Mouse (Mus musculus) thymus, adult 2 months (tissue): ENCODE data around the gene H60b. TPM values are rescaled to one million over a fixed set of nuclear protein-coding genes. Genes with fewer than 3 reads are reported as not detected.
"Not testable (repeated sequence)": the region's sequence is repeated elsewhere in the genome, so short reads cannot be mapped to it uniquely, and the experiment has no call there.

Source experiments
- DNase-seq: peaks from one replicate; pipeline ENCODE4 v3.0.0; 2021
- H3K27ac ChIP-seq: fragments of 200-500 bp; 2 replicates; pipeline ENCODE4 v1.5.1; 2012; ENCODE audit warnings: low read length, control low read depth; ENCODE audit not compliant: control insufficient read depth, insufficient read depth
- H3K27me3 ChIP-seq: fragments of 200-500 bp; 2 replicates; pipeline ENCODE4 v1.6.1; 2012; ENCODE audit warnings: mild to moderate bottlenecking, low read length, moderate library complexity, mixed read lengths; ENCODE audit not compliant: control insufficient read depth, insufficient read depth
- H3K36me3 ChIP-seq: fragments of 200-500 bp; 2 replicates; pipeline ENCODE4 v1.6.1; 2012; ENCODE audit warnings: mild to moderate bottlenecking, low read length, moderate library complexity; ENCODE audit not compliant: control insufficient read depth, insufficient read depth
- H3K4me1 ChIP-seq: fragments of 200-500 bp; replicated peaks from 2 replicates; pipeline ENCODE4 v1.6.1; 2012; ENCODE audit warnings: low read length; ENCODE audit not compliant: control insufficient read depth, insufficient read depth
- H3K4me3 ChIP-seq: fragments of 200-500 bp; 2 replicates; pipeline ENCODE4 v1.5.1; 2012; ENCODE audit warnings: mild to moderate bottlenecking, low read length, control low read depth, moderate library complexity; ENCODE audit not compliant: control insufficient read depth, insufficient read depth
- CTCF ChIP-seq: fragments of 200-500 bp; IDR thresholded peaks from 2 replicates; pipeline ENCODE4 v1.5.1; 2012; ENCODE audit warnings: mild to moderate bottlenecking, control low read depth, low read length, moderate library complexity, borderline replicate concordance; ENCODE audit not compliant: control insufficient read depth, poor library complexity, insufficient read depth; ENCODE audit errors: extremely low read depth
- POLR2A ChIP-seq: fragments of 200-500 bp; IDR thresholded peaks from 2 replicates; pipeline ENCODE4 v1.6.1; 2012; ENCODE audit warnings: mild to moderate bottlenecking, low read length, control low read depth, moderate library complexity; ENCODE audit not compliant: control insufficient read depth, poor library complexity, insufficient read depth; ENCODE audit errors: extremely low read depth
- WGBS: fragments of 180-500 bp; shearing (Covaris S2); methylation state at CpG from one replicate; pipeline ENCODE4 v1.1.7; 2018; 5-methylcytosine and 5-hydroxymethylcytosine counted together
- polyA plus RNA-seq: library from polyadenylated mRNA; depleted of rRNA; stranded (reverse); fragments of >200 nt; gene quantifications from 2 replicates; pipeline ENCODE4 v1.2.3, GENCODE M21; 2012

The H60b gene
- polyA plus RNA-seq, 1 experiment = not detected

- not testable (repeated sequence) for H3K4me3 ChIP-seq, H3K4me1 ChIP-seq, DNase-seq, H3K27me3 ChIP-seq, H3K27ac ChIP-seq, H3K36me3 ChIP-seq
- WGBS = no CpG with 5 or more reads among the region's 7 CpGs
Measured at GRCm38 (mm10) chr10:22223474-22224349, 65.3 kb downstream of the H60b start.

DNA sequence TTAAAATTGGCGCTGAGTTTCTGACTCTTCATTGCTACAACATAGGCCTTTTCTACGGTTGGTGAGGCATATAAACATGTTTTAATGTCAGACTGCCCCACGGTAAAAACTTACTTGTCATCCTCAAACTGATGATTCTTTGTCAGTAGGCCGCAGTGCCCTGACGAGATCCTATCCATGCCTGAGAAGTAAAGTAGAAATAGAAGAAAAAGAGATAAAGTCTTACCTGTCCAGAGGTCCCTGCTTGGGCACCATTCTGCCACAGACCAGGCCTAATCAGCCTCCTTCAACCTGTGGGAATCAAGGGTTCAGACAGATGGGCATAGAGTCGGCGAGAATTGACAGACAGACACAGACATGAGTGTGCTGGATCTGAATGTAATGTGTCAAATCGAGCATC lies 106.7 kb downstream of the H60b start:
- no peak for DNase-seq
- no peak for TF ChIP-seq CTCF
- no peak for TF ChIP-seq POLR2A
- H3K4me1 ChIP-seq = no peaks in the 10 kb centered on the region
- H3K27ac ChIP-seq = no peak overlapping the region
- no peaks in the 10 kb centered on the region for H3K36me3 ChIP-seq
- 97% methylated on average over 8 of the region's 8 CpGs for WGBS
- H3K27me3 ChIP-seq = no peaks in the 10 kb centered on the region
- H3K4me3 ChIP-seq = no peak overlapping the region

DNA sequence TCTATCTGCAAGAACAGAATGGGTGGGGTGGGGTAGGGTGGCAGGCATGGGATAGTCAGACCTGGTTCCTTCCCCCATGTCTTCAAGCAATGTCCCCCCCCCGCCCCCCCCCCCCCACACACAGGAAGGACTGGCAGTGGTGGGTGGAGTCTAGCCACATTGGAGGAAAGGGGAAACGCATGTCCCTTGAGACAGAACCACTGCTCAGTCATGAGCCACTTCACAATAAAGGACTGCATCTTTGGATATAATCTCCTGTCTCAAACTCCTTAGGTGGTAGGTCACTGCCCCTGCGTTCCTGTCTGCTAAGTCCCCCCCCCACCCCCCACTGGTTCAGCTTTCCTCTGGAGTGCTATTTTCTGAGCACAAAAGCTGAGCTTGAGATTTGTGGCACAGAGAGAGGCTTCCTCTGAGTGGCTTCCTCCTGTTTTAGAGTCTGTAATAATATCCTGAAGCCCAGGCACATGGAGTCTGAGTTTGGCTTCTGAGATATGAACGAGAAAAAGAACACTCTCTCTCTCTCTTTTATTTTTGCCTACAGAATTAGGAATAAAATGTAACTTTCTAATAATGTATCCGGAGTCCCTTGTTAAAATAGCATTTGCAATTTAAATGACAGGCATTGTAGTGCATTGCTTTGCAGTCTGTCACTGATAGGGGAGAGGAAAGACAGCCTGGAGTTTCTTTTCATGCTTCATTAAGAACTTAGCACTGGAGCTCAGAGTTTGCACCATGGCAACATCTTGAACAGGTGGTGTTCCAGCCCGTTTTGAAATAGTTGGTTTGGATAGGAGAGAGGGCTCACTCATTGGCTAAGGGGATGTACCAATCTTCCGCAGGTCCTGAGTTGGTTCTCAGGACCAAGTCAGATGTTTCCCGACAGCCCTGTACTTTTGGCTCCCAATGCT lies 112.7 kb downstream of the H60b start:
- H3K4me3 ChIP-seq, H3K27me3 ChIP-seq, H3K4me1 ChIP-seq, H3K36me3 ChIP-seq, H3K27ac ChIP-seq, DNase-seq: not testable (repeated sequence)
- WGBS = 52% methylated on average over 8 of the region's 8 CpGs

DNA sequence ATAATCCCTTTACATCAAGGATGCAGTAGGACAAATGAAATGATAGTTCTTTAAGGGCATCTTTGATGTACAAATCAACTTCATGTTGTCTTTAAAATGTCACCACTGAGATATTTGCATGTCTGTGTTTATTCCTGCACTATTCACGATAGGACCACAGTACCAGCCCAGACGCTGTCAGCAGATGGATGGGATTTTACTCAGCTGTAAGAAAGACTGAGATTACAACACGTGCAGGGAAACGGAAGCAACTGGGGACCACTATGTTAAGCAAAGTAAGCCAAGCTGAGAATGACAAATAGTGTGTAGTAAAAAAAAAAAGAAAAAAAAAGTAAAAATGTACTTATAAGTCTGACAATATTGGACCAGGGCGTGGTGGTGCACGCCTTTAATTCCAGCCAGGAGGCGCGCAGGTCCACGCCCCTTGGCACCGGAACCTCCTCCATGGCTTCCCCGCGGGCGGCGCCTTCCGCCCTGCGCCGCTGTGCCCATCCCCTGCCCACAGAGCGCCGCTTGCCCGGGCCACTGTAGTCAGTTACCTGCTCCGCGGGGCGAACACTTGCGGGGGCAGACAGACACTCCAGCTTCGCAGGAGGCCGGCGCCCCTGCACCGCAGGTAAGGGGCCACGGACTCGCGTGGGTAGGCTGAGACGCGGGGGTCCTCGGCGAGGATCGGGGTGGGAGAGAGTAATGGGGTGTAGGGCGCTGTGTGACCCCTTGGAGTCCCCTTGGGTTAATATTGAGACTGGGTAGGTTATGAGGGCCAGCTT lies 114.7 kb downstream of the H60b start:
- H3K36me3 ChIP-seq, H3K27me3 ChIP-seq, H3K27ac ChIP-seq, DNase-seq, H3K4me3 ChIP-seq, H3K4me1 ChIP-seq: not testable (repeated sequence)
- WGBS = 2% methylated on average over 37 of the region's 37 CpGs

DNA sequence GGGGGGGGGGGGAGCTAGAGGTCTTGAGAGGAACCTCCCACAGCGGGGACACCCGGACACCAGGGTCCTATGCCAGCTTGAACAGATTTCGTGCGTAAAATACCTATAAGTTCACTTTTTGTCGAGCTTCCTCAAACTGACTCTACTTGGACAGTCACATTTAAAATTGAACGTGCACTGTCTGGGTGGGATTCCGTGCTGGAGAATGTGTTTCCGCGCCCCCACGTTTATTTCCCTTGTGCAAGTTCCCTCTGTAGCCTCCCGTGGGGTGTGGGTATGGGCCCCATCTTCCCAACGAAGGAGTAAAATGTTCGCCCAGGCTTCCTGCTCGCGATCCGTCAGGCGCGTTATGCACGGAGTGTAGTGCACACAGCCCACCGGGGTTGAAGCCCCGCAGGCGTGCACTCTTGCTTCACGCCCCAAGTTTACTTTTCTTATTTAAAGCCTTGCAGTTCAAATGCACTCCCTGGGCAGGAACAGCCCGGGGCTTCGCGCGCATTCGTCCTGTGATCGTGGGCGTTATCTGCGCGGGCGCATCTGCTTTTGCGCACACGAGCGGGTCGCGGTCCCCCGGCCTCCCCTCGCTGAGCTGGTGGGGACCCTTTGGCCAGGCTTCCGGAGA lies 115.4 kb downstream of the H60b start:
- H3K36me3 ChIP-seq = no peaks in the 10 kb centered on the region
- no peaks in the 10 kb centered on the region; the same call in 1 of the 2 replicates for H3K27me3 ChIP-seq
- H3K27ac ChIP-seq = no peak overlapping the region
- no peak for DNase-seq
- 0 out of 2 replicates have a peak, but pooled peaks cover 3% of the 10 kb centered on the region for H3K4me1 ChIP-seq
- no peak overlapping the region for H3K4me3 ChIP-seq
- TF ChIP-seq CTCF (no peak), POLR2A (no peak)
- 3% methylated on average over 41 of the region's 41 CpGs for WGBS

DNA sequence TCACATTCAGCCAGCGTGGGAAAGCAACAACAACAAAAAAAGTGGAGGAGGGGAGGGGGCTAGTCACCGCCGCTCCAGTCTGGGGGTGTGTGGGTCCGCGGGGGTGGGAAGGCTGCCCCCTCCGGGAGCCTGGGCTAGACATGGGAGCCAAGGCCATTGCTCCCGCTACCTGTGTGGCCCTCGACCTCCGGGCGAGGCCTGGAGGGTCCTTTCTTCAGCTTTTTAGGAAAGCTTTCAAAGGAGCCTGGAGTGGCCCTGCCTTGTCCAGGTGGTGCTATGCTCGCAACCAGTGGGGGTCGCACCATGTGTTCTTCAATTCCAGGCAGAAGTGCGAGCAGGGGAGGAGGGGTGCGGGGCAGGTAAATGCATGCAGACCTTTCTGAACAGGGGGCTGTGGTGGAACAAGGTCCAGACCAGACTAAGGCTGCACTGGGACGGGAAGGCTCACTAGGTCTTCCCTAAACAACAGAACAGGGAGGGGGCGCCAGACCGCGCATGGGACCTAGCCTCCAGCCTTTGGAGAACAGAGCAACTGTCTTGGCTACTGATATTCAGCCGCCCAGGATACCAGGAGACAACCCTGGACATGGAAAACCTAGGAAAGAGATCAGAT lies 116.2 kb downstream of the H60b start:
- H3K4me3 ChIP-seq = no peak overlapping the region
- 27% methylated on average over 19 of the region's 19 CpGs for WGBS
- H3K27ac ChIP-seq = no peak overlapping the region
- no peaks in the 10 kb centered on the region for H3K36me3 ChIP-seq
- no peak for TF ChIP-seq CTCF
- no peak for TF ChIP-seq POLR2A
- H3K4me1 ChIP-seq = 0 out of 2 replicates have a peak, but pooled peaks cover 3% of the 10 kb centered on the region
- H3K27me3 ChIP-seq = no peaks in the 10 kb centered on the region; the same call in 1 of the 2 replicates
- DNase-seq = no peak

DNA sequence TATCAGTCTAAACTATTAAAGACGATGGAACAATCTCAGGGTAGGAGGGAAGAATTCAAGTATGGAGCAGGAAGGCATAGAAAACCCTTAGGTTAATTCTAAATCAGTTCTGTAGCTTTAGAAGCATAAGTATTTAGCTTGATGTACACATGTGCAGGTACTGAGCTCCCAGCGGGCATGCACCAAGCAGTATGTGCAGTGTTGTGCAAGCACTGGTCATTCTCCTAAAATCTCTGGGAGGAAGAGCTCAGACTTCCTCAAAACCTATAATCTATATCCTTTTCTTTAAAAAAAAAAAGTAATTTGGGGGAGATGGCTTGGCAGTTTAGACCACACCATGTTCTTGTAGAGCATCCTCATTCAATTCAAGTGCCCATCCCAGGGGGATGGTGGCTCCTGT lies 120.1 kb downstream of the H60b start:
- not testable (repeated sequence) for DNase-seq, H3K27ac ChIP-seq, H3K36me3 ChIP-seq, H3K27me3 ChIP-seq, H3K4me1 ChIP-seq, H3K4me3 ChIP-seq
- WGBS = 95% methylated on average over 2 of the region's 2 CpGs
